Mouse (Mus musculus): ENCODE results near the gene Gm21293. TPM values are rescaled to one million over a fixed set of nuclear protein-coding genes. Genes with fewer than 3 reads are reported as not detected.

The Gm21293 gene
- not detected for total RNA-seq (2023)

GRCm38 (mm10) chr10:104142687-104143086, at the start of gene Gm21293:
Gene Gm21293 (plus strand): TSS chr10:104142987.

GRCm38 (mm10) chr10:104151197-104151596, 8.4 kb downstream of the Gm21293 start, which contains the start of gene Gm6763:
Gene Gm6763 (plus strand): TSS chr10:104151497.

DNA sequence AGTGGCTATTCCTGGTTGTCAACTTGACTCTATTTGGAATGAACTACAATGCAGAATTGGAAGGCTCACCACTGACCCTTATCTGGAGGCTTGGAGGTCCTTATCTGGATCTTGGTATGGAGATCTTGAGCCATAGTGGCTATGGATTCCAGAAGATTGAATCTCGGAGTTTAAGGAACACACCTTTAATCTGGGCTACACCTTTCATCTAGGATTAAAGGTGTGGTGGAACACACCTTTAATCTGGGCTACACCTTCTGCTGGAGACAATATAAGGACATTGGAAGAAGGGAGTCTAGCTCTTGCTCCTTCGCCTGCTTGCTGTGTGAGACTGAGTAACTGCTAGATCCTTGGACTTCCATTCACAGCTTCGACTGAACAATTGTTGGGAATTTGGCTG, 16.9 kb downstream of the Gm21293 start, which contains the start of gene Gm8764:
TSS of gene Gm8764 (plus strand) at position 301 of the 400 bp plus-strand sequence.

DNA sequence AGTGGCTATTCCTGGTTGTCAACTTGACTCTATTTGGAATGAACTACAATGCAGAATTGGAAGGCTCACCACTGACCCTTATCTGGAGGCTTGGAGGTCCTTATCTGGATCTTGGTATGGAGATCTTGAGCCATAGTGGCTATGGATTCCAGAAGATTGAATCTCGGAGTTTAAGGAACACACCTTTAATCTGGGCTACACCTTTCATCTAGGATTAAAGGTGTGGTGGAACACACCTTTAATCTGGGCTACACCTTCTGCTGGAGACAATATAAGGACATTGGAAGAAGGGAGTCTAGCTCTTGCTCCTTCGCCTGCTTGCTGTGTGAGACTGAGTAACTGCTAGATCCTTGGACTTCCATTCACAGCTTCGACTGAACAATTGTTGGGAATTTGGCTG, 25.4 kb downstream of the Gm21293 start, which contains the start of gene Gm21304:
TSS of gene Gm21304 (plus strand) at position 301 of the 400 bp plus-strand sequence.

GRCm38 (mm10) chr10:104176724-104177123, 33.9 kb downstream of the Gm21293 start, which contains the start of gene Gm21312:
Gene Gm21312 (plus strand): TSS chr10:104177024.

DNA sequence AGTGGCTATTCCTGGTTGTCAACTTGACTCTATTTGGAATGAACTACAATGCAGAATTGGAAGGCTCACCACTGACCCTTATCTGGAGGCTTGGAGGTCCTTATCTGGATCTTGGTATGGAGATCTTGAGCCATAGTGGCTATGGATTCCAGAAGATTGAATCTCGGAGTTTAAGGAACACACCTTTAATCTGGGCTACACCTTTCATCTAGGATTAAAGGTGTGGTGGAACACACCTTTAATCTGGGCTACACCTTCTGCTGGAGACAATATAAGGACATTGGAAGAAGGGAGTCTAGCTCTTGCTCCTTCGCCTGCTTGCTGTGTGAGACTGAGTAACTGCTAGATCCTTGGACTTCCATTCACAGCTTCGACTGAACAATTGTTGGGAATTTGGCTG, 42.4 kb downstream of the Gm21293 start, which contains the start of gene Gm20765:
TSS of gene Gm20765 (plus strand) at position 301 of the 400 bp plus-strand sequence.

DNA sequence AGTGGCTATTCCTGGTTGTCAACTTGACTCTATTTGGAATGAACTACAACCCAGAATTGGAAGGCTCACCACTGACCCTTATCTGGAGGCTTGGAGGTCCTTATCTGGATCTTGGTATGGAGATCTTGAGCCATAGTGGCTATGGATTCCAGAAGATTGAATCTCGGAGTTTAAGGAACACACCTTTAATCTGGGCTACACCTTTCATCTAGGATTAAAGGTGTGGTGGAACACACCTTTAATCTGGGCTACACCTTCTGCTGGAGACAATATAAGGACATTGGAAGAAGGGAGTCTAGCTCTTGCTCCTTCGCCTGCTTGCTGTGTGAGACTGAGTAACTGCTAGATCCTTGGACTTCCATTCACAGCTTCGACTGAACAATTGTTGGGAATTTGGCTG, 51.0 kb downstream of the Gm21293 start, which contains the start of gene Gm4340:
TSS of gene Gm4340 (plus strand) at position 301 of the 400 bp plus-strand sequence.

Other genes starting within 250 kb of the Gm21293 start
- gene Gm6763, start 8.5 kb downstream of the Gm21293 start, total RNA-seq (2023) = not detected
- not detected for gene Gm8764, start 17.0 kb downstream of the Gm21293 start, total RNA-seq (2023)
- gene Gm21304, start 25.5 kb downstream of the Gm21293 start, total RNA-seq (2023) = not detected
- not detected for gene Gm21312, start 34.0 kb downstream of the Gm21293 start, total RNA-seq (2023)
- not detected for gene Gm20765, start 42.5 kb downstream of the Gm21293 start, total RNA-seq (2023)
- gene Gm4340, start 51.1 kb downstream of the Gm21293 start, total RNA-seq (2023) = not detected